Mouse (Mus musculus) forebrain, embryonic 10.5 days (tissue): Measurements from ENCODE around the gene Jmjd1c. TPM values are rescaled to one million over a fixed set of nuclear protein-coding genes. Genes with fewer than 3 reads are reported as not detected.
"Not testable (repeated sequence)": the region's sequence is repeated elsewhere in the genome, so short reads cannot be mapped to it uniquely, and the experiment has no call there.

Experiments
- DNase-seq: peaks from one replicate; pipeline ENCODE4 v3.0.0-alpha.2; 2017; ENCODE audit warnings: low spot score; ENCODE audit errors: extremely low spot score
- H3K27ac ChIP-seq: fragments of 300-500 bp; sonication (generic); 2 replicates; pipeline ENCODE4 v1.5.1; 2016; ENCODE audit warnings: mild to moderate bottlenecking
- H3K27me3 ChIP-seq: fragments of 300-500 bp; sonication (generic); 2 replicates; pipeline ENCODE4 v1.6.1; 2016; ENCODE audit warnings: mild to moderate bottlenecking; ENCODE audit not compliant: poor library complexity, severe bottlenecking
- H3K36me3 ChIP-seq: fragments of 300-500 bp; sonication (generic); replicated peaks from 2 replicates; pipeline ENCODE4 v1.6.1; 2016; ENCODE audit warnings: mild to moderate bottlenecking, moderate library complexity
- H3K4me1 ChIP-seq: fragments of 300-500 bp; sonication (generic); 2 replicates; pipeline ENCODE4 v1.6.1; 2016
- H3K4me3 ChIP-seq: fragments of 300-500 bp; sonication (generic); 2 replicates; pipeline ENCODE4 v1.5.1; 2016; ENCODE audit warnings: mild to moderate bottlenecking, moderate library complexity
- H3K9me3 ChIP-seq: fragments of 300-500 bp; sonication (generic); 2 replicates; pipeline ENCODE4 v1.6.1; 2016; ENCODE audit warnings: mild to moderate bottlenecking, moderate library complexity
- WGBS: fragments of 180-500 bp; shearing (Covaris S2); methylation state at CpG from one replicate; pipeline ENCODE4 v1.1.7; 2016; 5-methylcytosine and 5-hydroxymethylcytosine counted together
- polyA plus RNA-seq: library from polyadenylated mRNA; unstranded; fragments of >200 nt; fragmentation: Nextera tagmentation; extraction: Ambion mirVana; gene quantifications from 2 replicates; pipeline ENCODE4 v1.2.1, GENCODE M21; 2016

Gene Jmjd1c
- polyA plus RNA-seq, 1 experiment from 2014 or later, result 29.7 TPM

DNA sequence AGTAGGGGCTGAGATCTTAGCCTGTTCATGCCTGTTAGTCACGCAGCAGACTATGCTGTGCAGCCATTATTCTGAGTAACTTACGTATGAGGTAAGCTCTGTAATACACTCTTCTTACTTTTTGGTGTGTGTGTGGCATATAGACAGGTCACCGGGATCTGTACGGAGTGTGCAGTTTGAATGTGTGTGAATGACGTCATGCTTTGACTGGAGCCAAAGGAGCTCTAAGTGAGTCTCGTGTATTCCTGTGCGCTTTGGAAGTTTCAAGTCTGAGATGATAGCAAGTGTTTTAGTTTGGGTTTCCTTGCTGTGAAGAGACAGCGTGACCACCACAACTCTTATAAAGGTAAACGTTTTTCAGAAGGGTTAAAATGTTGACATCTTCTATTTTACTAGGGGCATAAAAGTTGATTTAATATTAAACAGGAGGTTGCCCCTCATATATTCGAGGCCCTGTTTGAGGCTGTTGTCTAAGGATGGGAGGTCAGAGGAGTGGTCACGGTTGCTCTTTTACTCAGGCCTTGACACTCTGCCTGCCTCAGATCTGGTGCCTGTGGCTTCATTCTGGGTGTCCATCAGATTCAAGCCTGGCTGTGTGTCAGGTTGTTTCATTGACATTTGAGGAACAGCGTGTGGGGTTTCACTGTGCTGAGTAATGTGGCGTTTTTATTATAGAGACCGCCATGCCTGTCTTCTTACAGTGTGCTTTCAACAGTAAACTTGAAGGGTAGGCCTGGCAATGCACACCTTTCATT is 15.3 kb downstream of the Jmjd1c start:
- Histone ChIP-seq H3K27me3 (no peaks in the 10 kb centered on the region), H3K4me1 (peaks cover 66% of the 10 kb centered on the region), H3K9me3 (no peaks in the 10 kb centered on the region), H3K4me3 (no peak overlapping the region), H3K27ac (no peak overlapping the region), H3K36me3 (peaks cover 31% of the 10 kb centered on the region)
- DNase-seq, result no peak
- 90% methylated on average over 14 of the region's 14 CpGs for WGBS

DNA sequence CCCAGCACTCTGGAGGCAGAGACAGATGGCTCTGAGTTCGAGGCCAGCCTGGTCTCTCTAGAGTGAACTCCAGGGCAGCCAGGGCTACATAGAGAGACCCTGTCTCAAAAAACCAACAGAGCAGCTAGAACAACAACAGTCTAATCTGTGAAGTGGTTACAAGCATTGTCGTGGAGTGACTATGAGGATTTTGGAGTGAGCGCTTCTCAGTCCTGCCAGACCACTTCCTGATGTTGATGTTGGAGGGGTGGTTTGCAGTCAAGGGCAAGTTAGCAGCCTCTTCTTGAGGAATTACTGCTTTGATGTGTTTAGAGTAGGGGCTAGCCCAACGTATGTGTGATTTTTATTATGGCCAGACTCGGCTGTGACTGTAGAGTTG is 15.9 kb downstream of the Jmjd1c start:
- WGBS, result 84% methylated on average over 5 of the region's 5 CpGs

DNA sequence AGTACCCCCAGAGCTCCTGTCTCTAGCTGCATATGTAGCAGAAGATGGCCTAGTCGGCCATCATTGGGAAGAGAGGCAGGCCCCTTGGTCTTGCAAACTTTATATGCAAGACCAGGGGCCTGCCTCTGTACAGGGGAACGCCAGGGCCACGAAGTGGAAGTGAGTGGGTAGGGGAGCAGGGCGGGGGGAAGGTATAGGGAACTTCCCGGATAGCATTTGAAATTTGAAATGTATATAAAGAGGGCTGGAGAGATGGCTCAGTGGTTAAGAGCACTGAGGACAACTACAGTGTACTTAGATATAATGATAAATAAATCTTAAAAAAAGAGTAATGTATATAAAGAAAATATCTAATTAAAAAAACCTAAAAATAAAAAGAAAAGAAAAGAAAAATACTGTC is 17.0 kb downstream of the Jmjd1c start:
- H3K27me3 ChIP-seq, H3K4me3 ChIP-seq, H3K9me3 ChIP-seq, DNase-seq, H3K27ac ChIP-seq: not testable (repeated sequence)
- H3K36me3 ChIP-seq, result peaks cover 19% of the 10 kb centered on the region
- peaks cover 53% of the 10 kb centered on the region for H3K4me1 ChIP-seq
- 87% methylated on average over 5 of the region's 5 CpGs for WGBS

More for the DNA sequence above, 15.9 kb downstream of the Jmjd1c start:
- Histone ChIP-seq H3K4me3 (no peak overlapping the region), H3K27me3 (no peaks in the 10 kb centered on the region), H3K36me3 (peaks cover 31% of the 10 kb centered on the region), H3K27ac (no peak overlapping the region), H3K4me1 (peaks cover 65% of the 10 kb centered on the region), H3K9me3 (no peaks in the 10 kb centered on the region)
- no peak for DNase-seq

DNA sequence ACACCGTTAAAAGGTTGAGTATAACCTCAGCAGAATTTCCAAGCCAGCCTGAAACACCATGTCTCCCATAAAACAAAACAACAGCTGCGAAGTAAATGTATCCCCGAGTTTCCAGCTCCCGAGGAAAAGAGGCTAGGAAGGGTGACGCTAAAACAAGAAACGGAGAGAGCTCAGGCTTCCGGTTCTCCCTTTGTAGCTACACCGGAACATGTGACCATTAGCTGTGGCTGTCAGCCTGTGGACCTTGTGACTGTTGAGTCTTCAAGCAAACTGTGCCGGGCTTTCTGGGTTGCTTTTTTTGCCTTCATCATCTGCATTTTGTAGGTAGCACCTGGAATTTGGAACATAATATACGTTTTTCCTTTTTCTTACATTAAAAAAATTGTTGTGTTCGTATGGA is 17.9 kb downstream of the Jmjd1c start:
- Histone ChIP-seq H3K4me1 (peaks cover 48% of the 10 kb centered on the region), H3K36me3 (peaks cover 11% of the 10 kb centered on the region), H3K27me3 (no peaks in the 10 kb centered on the region), H3K9me3 (no peaks in the 10 kb centered on the region), H3K27ac (no peak overlapping the region), H3K4me3 (no peak overlapping the region)
- 95% methylated on average over 11 of the region's 11 CpGs for WGBS
- no peak for DNase-seq

DNA sequence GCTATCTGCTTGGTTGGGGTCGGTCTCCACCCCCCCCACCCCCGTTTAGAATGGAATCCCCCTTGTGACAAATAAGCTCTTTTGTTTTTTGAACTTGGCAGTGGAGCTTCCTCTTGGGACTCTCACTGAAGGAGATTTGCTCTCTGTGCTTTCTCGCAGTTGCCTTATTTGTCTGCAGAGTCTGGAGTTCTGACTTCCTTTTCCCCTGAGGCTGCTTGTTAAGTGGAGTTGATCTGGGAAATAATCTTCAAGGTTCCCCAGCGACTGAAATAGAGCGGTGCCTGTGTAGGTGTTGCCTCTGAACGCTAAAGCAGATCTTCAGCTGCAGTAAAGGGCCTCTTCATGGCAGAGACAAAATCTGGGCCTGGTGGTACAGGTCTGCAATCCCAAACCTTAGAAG is 19.2 kb downstream of the Jmjd1c start:
- 28% methylated on average over 6 of the region's 6 CpGs for WGBS
- Histone ChIP-seq H3K27ac (peak overlapping the region; percentile 53), H3K27me3 (no peaks in the 10 kb centered on the region), H3K9me3 (no peaks in the 10 kb centered on the region), H3K36me3 (peaks cover 7% of the 10 kb centered on the region; the same call in 1 of the 2 replicates), H3K4me1 (peaks cover 50% of the 10 kb centered on the region), H3K4me3 (no peak overlapping the region)
- DNase-seq, result no peak

DNA sequence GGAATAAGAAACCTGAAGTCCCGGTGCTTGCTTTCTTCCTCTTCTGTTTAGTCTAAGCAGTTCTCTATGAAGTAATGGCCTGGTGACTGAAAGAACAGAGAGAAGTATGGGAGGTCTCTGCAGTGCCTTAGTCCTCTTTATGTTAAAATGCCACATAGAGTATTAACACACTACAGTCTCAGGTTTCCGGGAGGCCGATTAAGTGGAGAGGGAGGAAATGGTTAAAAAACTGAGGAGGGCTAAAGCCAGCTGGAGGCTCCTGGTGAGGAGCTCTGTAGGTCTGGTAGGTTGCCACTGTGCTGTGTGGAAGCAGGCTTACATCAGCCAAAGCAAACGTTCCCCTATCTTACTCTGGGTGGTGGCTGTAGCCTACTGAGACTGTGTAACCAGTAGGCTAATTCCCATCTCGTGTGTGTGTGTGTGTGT is 19.8 kb downstream of the Jmjd1c start:
- no peak overlapping the region for H3K4me3 ChIP-seq
- H3K9me3 ChIP-seq, result no peaks in the 10 kb centered on the region
- H3K36me3 ChIP-seq, result peaks cover 7% of the 10 kb centered on the region; the same call in 1 of the 2 replicates
- peak overlapping the region; percentile 53; the same call in 1 of the 2 replicates for H3K27ac ChIP-seq
- no peaks in the 10 kb centered on the region for H3K27me3 ChIP-seq
- peaks cover 52% of the 10 kb centered on the region for H3K4me1 ChIP-seq
- 36% methylated on average over 5 of the region's 5 CpGs for WGBS
- no peak for DNase-seq

DNA sequence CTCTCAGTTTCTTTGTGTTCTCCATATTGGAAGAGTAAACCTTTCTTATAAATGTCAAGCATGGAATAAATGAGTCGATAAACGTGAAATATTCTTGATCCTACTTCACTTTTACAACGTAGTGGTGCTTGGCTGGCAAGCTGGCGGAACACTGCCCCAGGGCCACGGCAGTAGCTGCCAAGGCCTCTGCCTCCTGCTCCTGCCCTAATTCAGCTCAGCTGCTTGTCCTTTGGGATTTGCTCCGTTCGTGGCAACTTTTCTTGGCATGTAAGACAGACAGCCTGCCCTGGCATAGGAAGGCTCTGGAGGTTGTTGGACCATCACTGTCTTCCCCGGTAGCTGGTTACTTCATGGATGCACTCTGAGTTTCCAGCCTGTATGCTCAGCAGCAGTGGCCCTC is 20.3 kb downstream of the Jmjd1c start:
- H3K4me3 ChIP-seq, result no peak overlapping the region
- no peaks in the 10 kb centered on the region for H3K27me3 ChIP-seq
- no peak overlapping the region for H3K27ac ChIP-seq
- no peaks in the 10 kb centered on the region for H3K9me3 ChIP-seq
- H3K36me3 ChIP-seq, result peaks cover 7% of the 10 kb centered on the region; the same call in 1 of the 2 replicates
- peaks cover 50% of the 10 kb centered on the region for H3K4me1 ChIP-seq
- no peak for DNase-seq
- 80% methylated on average over 8 of the region's 8 CpGs for WGBS

DNA sequence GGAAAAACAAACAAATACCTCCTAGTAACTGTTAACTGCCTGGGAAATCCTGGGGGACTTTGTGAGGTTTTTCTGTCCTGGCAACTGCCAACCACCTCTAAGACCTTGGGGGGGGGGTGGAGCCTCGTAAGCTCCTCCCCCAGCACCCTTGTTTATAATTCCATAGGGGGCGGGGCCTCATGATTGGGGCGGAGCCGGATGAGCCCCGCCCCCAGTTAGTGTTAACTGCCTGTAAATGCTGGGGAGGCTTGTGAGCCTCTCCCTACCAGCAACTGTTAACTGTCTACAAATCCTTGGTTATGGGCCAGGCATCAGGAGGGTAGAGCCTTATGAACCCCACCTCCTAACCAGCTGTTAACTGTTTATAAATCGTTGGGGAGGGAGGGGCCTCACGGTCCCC is 23.4 kb downstream of the Jmjd1c start:
- H3K27ac ChIP-seq, result no peak overlapping the region
- H3K36me3 ChIP-seq, result peaks cover 4% of the 10 kb centered on the region; the same call in 1 of the 2 replicates
- 82% methylated on average over 7 of the region's 7 CpGs for WGBS
- DNase-seq, result no peak
- H3K4me3 ChIP-seq, result no peak overlapping the region
- H3K4me1 ChIP-seq, result peaks cover 58% of the 10 kb centered on the region
- H3K9me3 ChIP-seq, result no peaks in the 10 kb centered on the region
- no peaks in the 10 kb centered on the region for H3K27me3 ChIP-seq

DNA sequence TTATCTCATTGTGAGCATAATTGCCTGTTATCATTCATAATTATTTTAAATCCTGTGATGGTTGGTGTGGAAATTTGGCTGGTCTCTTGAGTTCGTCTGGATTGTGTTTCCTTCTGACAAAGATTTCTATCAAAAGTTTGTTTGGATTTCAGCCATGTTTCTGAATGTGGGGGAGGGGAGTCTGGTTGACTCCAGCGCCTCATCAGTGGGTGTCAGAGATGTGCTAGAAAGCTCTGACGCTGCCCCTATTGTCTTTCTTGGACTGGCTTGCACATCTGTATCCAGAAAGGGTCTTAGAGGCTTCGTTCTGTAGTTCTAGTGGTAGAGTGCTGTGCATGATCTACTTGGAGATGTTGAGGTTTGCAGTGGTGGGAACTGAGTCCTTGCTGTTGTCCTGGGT is 24.3 kb downstream of the Jmjd1c start:
- no peak overlapping the region for H3K4me3 ChIP-seq
- DNase-seq, result no peak

DNA sequence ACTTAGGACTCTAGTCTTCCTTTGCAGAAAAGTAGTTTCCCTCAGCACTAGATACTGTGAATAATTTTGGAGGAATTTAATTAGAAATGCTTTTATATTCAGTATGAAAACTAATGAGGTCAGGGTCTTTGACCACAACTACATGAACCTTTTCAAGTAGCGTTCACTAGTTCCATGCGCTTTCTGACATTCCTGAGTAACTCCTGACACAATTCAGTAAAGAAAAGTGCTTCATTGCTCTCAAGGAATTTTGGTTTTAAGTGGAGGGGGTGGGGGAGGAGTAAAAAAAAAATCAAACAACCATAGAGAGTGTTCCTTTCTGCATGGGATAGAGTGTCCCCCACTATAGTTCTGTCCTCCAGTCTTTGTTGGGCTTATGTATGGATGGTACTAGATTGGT is 24.7 kb downstream of the Jmjd1c start:
- Histone ChIP-seq H3K36me3 (0 out of 2 replicates have a peak, but pooled peaks cover 2% of the 10 kb centered on the region), H3K27me3 (no peaks in the 10 kb centered on the region), H3K9me3 (no peaks in the 10 kb centered on the region), H3K4me1 (peaks cover 56% of the 10 kb centered on the region), H3K4me3 (no peak overlapping the region), H3K27ac (no peak overlapping the region)
- DNase-seq, result no peak
- WGBS, result 56% methylated on average over 2 of the region's 2 CpGs

More for the DNA sequence above, 24.3 kb downstream of the Jmjd1c start:
- Histone ChIP-seq H3K4me1 (peaks cover 56% of the 10 kb centered on the region), H3K36me3 (0 out of 2 replicates have a peak, but pooled peaks cover 2% of the 10 kb centered on the region), H3K27ac (no peak overlapping the region), H3K9me3 (no peaks in the 10 kb centered on the region), H3K27me3 (no peaks in the 10 kb centered on the region)
- 73% methylated on average over 4 of the region's 4 CpGs for WGBS

DNA sequence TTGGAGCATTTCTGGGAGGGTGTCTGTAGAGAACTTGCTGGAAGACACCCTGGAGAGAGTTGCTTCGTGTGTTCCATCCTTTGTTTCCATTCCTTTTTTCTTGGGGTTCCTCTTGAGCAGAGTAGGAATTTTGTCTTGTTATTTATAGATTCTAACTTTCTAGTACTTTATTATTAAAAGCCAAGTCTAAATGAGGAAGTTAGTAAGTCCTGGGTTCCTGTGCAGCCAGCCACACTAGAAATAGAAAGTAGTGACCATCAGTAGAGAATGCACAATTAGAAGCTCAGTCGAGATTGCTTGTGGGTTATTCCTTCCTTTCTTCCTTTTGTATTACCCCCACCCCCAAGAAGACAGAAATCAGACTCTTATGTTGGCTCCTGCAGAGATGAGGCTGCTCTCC is 27.8 kb downstream of the Jmjd1c start:
- 52% methylated on average over 2 of the region's 2 CpGs for WGBS
- no peak overlapping the region for H3K4me3 ChIP-seq
- no peaks in the 10 kb centered on the region for H3K9me3 ChIP-seq
- H3K4me1 ChIP-seq, result peaks cover 74% of the 10 kb centered on the region
- no peaks in the 10 kb centered on the region for H3K27me3 ChIP-seq
- 0 out of 2 replicates have a peak, but pooled peaks cover 2% of the 10 kb centered on the region for H3K36me3 ChIP-seq
- no peak overlapping the region for H3K27ac ChIP-seq
- DNase-seq, result no peak

DNA sequence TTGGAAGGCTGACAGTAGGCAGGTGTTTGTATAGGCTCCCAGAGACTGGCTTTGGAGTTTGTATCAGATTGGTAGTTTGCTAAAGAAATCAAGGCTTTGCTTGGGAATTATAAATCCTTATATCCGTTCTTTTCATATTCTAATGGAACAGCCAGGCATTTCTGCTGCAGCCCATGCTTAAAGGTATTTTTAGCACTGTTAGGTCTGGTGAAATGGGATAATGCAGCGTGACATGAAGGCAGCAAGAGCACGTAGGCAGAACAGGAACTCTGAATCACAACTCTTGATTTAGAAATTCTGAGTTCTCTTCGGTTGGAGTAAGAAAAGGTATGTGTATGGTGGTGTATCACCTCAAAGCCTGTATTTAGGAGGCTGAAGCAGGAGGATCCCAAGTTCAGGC is 28.2 kb downstream of the Jmjd1c start:
- H3K4me3 ChIP-seq, result no peak overlapping the region
- WGBS, result 84% methylated on average over 4 of the region's 4 CpGs
- no peak overlapping the region for H3K27ac ChIP-seq
- H3K9me3 ChIP-seq, result no peaks in the 10 kb centered on the region
- H3K4me1 ChIP-seq, result peaks cover 74% of the 10 kb centered on the region
- no peak for DNase-seq
- H3K27me3 ChIP-seq, result no peaks in the 10 kb centered on the region
- H3K36me3 ChIP-seq, result 0 out of 2 replicates have a peak, but pooled peaks cover 2% of the 10 kb centered on the region

DNA sequence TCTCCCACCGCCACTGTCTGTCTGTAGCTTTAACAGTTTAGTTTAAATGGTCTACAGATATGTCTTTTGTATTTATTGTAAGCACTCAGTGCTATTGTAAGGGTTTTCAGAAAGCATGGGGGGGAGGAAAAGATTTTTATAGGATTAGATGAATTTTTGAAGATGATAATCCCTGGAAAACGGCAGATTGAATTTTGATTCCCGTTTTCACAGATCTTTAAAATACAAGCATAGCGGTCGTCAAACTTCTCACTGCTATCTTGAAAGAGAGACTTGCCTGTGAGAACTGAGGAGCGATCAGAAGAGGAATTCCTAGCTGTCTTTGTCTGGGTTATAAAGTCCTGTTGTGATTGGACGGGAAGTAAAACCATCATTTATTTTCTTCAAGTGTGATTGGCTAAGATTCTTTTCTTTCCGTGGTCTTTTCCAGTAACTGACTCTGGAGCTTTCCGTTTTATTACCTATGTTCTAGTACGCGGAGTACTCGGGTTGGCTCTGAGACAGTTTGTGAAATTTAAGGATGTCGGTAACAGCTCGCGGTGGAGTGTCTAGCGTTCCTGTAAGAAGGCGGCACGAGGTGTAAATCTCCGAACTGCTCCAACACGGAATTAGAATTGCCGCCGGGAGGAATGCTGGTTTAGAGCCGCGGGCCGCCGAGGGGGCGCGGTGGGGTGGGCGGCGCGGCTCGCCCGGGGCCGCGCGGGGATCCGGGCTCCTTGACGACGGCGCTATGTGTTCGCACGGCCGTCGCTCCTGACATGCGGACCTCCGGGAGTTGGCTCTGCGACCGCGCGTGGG is 30.3 kb downstream of the Jmjd1c start:
- H3K36me3 ChIP-seq, result no peaks in the 10 kb centered on the region
- H3K27ac ChIP-seq, result peak overlapping the region; percentile 89
- H3K4me3 ChIP-seq, result peak overlapping the region; percentile 90
- H3K4me1 ChIP-seq, result peaks cover 68% of the 10 kb centered on the region
- DNase-seq, result peak; percentile 57
- no peaks in the 10 kb centered on the region for H3K9me3 ChIP-seq
- H3K27me3 ChIP-seq, result no peaks in the 10 kb centered on the region
- under 1% methylated on average over 50 of the region's 50 CpGs for WGBS
